Mouse (Mus musculus) R1 (cell line): Measurements from ENCODE around the gene Siah3.
A peak's percentile ranks its signal among the peaks of the same experiment; 100 is the strongest.
"Not testable (repeated sequence)": the region's sequence is repeated elsewhere in the genome, so short reads cannot be mapped to it uniquely, and the experiment has no call there.

ENCODE experiments used
- DNase-seq: peaks from one replicate; pipeline ENCODE4 v3.0.0-alpha.2; 2018; ENCODE audit warnings: low read depth, low spot score

The Siah3 gene

GRCm38 (mm10) chr14:75455743-75456421 lies at the start of gene Siah3:
Siah3 (plus strand) TSS chr14:75455982.
- DNase-seq: no peak

- no peak for DNase-seq
These were observed 46.0 kb upstream of the Siah3 start for GRCm38 (mm10) chr14:75409772-75410171.

GRCm38 (mm10) chr14:75410392-75410791 lies 45.4 kb upstream of the Siah3 start:
- DNase-seq: no peak

GRCm38 (mm10) chr14:75418721-75419120 lies 37.1 kb upstream of the Siah3 start:
- no peak for DNase-seq

- no peak for DNase-seq
These were observed 35.9 kb upstream of the Siah3 start for GRCm38 (mm10) chr14:75419876-75420275.

GRCm38 (mm10) chr14:75420811-75421210 lies 35.0 kb upstream of the Siah3 start:
- DNase-seq: no peak

GRCm38 (mm10) chr14:75431173-75431786 lies 24.5 kb upstream of the Siah3 start:
- no peak for DNase-seq

DNA sequence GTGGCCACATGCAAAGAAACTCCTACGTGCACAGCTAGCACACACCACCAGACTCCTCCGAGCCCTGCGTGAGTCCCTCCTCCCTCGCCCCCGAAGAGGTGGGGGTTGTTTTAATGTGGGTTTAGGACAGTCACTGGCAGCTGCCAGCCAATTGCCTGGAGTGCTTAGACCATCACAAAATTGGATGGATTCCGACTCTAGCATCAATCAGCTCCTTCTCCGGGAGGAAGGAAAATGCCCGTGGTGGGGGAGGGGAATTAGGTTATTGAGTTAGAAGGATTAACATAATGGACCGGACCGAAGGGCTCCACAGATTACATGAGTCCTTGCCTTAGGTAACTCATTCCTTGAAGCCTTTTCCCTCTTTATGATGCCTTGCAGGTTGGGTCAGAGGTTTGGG lies 22.9 kb upstream of the Siah3 start:
- no peak for DNase-seq

- DNase-seq: no peak
These were observed 21.2 kb upstream of the Siah3 start for GRCm38 (mm10) chr14:75434576-75434975.

GRCm38 (mm10) chr14:75444486-75445105 lies 11.2 kb upstream of the Siah3 start:
- DNase-seq: no peak

DNA sequence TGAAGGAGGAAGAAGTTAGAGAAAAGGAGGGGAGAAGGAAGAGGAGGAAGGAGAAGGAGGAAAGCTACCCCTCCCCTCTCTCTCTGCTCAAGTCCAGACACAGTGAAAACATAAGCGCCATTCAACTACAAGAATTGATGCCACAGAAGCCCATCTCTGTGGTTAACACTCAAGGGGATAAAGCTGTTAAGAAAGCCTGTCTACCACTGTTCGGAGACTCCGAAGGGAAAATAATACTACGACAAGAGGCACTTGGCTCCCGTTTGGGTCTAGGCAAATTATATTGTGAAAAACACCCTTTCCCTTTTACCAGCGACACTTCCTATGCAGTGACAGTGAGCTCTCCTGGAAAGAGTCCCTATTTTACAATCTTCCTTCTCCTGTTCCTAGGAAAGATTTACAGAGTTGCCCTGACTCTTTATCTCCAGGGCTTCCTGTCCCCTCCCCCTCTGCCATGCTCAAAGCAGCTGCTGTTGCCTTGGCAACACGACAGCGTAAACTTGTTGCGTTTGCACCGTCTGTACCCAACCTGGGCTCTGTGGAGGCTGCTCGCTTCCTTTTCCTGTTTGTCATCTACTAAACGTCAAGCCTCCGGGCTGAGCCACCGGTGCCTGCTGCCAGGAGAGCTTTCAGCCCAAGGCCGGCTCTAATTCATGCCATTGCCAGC lies 10.4 kb upstream of the Siah3 start:
- DNase-seq: peak; percentile 74

GRCm38 (mm10) chr14:75445948-75446281 lies 9.9 kb upstream of the Siah3 start:
- DNase-seq: no peak

DNA sequence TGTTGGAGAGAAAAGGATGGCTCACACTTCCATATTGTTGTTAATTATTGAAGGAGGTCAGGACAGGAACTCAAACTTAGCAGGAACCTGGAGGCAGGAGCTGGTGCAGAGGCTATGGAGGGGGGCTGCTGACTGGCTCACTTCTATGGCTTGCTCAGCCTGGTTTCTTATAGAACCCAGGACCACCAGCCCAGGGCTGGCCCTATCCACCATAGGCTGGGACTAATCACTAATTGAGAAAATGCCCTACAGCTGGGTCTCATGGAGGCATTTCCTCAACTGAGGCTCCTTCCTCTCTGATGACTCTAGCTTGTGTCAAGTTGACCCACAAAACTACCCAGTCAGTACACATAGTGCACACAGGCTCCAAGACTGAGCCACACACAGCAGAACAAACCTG lies 9.5 kb upstream of the Siah3 start:
- DNase-seq: not testable (repeated sequence)

DNA sequence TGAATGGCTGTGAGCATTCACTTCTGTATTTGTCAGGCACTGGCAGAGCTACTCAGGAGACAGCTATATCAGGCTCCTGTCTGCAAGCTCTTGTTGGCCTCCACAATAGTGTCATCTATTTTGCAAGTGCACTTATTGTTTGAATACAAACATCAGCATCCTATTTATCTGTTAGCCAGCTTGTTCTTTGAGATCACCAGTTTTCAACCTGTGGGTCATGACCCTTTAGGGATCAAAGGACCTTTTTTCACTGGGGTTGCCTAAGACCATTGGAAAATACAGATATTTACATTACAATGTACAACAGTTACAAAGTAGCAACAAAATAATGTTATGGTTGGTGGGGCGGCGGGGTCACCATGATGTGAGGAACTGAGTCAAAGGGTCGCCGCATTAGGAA lies 1.9 kb upstream of the Siah3 start:
- DNase-seq: no peak

- peak; percentile 18 for DNase-seq
These were observed 1.1 kb upstream of the Siah3 start for GRCm38 (mm10) chr14:75454716-75455115.

GRCm38 (mm10) chr14:75455361-75455742 lies 430 bp upstream of the Siah3 start:
- DNase-seq: no peak

DNA sequence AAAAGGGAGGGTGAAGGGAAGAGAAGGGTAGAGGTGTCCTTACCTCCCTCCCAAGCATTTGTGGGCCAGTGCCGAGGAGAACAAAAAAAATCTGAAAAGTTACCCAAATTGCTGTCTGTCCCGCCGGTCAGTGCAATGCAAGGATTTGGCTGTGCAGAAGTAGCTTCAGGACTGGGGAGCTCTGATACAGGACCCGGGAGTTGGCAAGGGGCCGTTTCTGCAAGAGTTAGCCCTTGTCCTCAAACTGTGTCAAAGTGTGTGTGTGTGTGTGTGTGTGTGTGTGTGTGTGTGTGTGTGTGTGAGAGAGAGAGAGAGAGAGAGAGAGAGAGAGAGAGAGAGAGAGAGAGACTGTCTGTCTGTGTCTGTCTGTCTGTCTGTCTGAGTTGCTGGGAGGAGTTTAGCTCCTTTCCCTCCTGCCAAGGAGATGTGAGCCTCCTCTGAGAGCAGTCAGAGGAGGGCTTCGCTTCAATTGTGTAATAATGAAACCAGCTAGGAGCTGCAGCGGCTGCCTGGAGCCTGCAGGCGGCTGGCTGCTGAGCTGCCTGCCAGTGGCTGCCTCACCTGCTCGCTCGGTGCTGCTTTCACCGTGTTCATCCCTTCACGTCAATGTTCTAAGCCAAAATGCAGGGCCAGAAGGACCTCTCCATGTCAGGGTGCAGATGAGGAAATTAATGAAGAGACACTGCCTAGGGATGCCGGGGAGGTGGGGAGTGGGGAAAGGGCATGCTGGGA lies 873 bp downstream of the Siah3 start:
- DNase-seq: peak; percentile 18

GRCm38 (mm10) chr14:75457221-75457600 lies 1.4 kb downstream of the Siah3 start:
- DNase-seq: no peak

GRCm38 (mm10) chr14:75459431-75459830 lies 3.6 kb downstream of the Siah3 start:
- DNase-seq: no peak

DNA sequence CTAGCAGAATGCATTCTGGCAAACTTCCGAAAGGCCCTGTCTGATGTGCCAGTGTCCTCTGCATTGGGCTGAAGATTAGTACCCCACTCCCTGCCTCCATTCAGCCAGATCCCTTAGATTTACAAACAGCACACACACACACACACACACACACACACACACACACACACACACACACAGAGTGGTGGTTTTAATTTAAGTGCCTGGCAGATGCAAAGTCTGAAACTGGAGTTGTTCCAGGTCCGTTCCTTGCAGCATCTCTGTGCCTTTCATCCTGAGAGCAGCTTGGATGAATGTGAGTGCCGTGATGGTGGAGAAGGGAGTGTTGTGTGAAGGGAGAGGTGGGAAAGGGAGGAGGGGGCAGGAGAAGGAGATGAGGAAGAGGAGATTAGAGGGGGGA lies 4.2 kb downstream of the Siah3 start:
- DNase-seq: no peak

DNA sequence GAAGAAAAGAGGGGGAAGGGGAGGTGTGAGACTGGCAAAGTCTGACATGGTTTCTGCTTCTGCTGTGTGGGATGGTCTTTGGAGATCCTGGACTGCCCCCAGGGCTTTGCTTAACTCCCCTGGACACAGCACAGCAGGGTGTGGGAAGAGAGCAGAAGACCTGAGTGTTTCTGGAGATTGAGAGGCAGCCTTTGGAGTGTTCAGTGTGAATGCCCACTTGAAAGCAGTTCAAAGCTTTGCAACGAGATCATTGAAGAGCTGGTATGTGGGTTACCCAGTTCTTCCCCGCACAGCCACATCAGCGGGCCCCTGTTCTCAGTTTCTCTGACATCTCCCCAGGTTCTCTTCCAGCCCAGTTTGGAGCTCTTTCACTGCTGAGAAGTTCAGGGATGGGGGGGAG lies 4.7 kb downstream of the Siah3 start:
- DNase-seq: no peak

- DNase-seq: peak; percentile 14
These were observed 6.0 kb downstream of the Siah3 start for GRCm38 (mm10) chr14:75461770-75462169.
